Mouse (Mus musculus) midbrain, embryonic 10.5 days (tissue): ENCODE measurements at regions not wholly inside any gene's neighbourhood (a gene's known extent, or its start where the extent isn't known, plus 50 kb on each side); places are given as distances from the start of the nearest gene placed in this dataset.

Experiments
- DNase-seq: peaks from one replicate; pipeline ENCODE4 v3.0.0-alpha.2; 2017; ENCODE audit warnings: low spot score
- H3K27ac ChIP-seq: fragments of 300-500 bp; sonication (generic); replicated peaks from 2 replicates; pipeline ENCODE4 v1.5.1; 2016; ENCODE audit warnings: mild to moderate bottlenecking
- H3K27me3 ChIP-seq: fragments of 300-500 bp; sonication (generic); 2 replicates; pipeline ENCODE4 v1.6.1; 2016; ENCODE audit warnings: low read depth, mild to moderate bottlenecking; ENCODE audit not compliant: poor library complexity, severe bottlenecking
- H3K36me3 ChIP-seq: fragments of 300-500 bp; sonication (generic); 2 replicates; pipeline ENCODE4 v1.6.1; 2016; ENCODE audit warnings: mild to moderate bottlenecking, moderate library complexity
- H3K4me1 ChIP-seq: fragments of 300-500 bp; sonication (generic); 2 replicates; pipeline ENCODE4 v1.6.1; 2016
- H3K4me3 ChIP-seq: fragments of 300-500 bp; sonication (generic); 2 replicates; pipeline ENCODE4 v1.5.1; 2016; ENCODE audit warnings: mild to moderate bottlenecking, moderate library complexity
- H3K9me3 ChIP-seq: fragments of 300-500 bp; sonication (generic); replicated peaks from 2 replicates; pipeline ENCODE4 v1.6.1; 2016; ENCODE audit warnings: mild to moderate bottlenecking
- WGBS: fragments of 180-500 bp; shearing (Covaris S2); methylation state at CpG from one replicate; pipeline ENCODE4 v1.1.7; 2016; 5-methylcytosine and 5-hydroxymethylcytosine counted together

DNA sequence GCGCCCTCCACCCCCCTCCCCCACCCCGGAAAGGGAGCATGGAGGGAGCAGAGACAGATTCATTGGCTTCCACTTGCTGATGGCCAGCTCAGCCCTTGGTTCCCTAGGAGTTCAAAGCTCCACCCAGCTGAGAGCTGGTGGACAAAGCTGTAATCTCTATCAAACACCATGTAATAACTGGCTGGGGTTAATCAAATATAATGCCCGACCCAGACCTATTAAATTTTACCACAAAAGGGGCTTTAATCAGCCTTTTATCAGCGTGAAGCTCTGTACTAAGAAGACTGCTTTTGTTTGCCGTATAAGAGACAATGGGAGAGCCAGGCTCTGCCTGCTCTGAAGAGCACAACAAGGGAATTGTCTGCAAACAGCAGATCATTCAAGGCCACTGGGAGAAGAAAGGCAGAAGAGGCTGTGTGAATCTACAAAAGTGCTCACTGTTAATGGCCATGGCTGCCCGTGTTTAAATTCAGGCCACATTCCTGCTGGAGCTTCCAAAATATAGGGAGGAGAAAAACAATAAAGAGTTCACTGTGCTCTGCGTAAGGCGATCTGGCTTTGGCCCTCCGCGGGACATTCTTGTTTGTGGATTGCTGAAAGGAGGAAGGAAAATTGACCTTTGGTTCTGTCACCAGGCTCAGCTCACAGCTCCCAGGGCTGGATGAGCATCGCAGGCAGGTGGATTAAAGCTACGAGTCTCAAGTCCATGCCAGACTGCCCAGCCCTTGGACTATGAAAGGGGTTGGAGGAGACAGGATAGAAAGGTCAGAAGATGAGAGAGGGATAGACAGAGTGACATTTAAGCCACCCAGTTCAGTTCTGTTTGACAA is 114.4 kb upstream of the Foxn2 start:
- H3K4me1 ChIP-seq = peaks cover 42% of the 10 kb centered on the region
- WGBS = 9% methylated on average over 12 of the region's 12 CpGs
- peak overlapping the region; percentile 25 for H3K4me3 ChIP-seq
- peak; percentile 75 for DNase-seq
- peaks cover 12% of the 10 kb centered on the region for H3K9me3 ChIP-seq
- peaks cover 95% of the 10 kb centered on the region for H3K27me3 ChIP-seq
- H3K27ac ChIP-seq = peak overlapping the region; percentile 69
- H3K36me3 ChIP-seq = no peaks in the 10 kb centered on the region

GRCm38 (mm10) chr17:88326740-88327123 is 113.8 kb upstream of the Foxn2 start:
- DNase-seq = no peak
- 72% methylated on average over 4 of the region's 4 CpGs for WGBS
- H3K36me3 ChIP-seq = no peaks in the 10 kb centered on the region
- H3K9me3 ChIP-seq = peaks cover 14% of the 10 kb centered on the region
- no peak overlapping the region for H3K4me3 ChIP-seq
- H3K4me1 ChIP-seq = peaks cover 42% of the 10 kb centered on the region
- H3K27ac ChIP-seq = peak overlapping the region; percentile 69
- H3K27me3 ChIP-seq = peaks cover 93% of the 10 kb centered on the region

DNA sequence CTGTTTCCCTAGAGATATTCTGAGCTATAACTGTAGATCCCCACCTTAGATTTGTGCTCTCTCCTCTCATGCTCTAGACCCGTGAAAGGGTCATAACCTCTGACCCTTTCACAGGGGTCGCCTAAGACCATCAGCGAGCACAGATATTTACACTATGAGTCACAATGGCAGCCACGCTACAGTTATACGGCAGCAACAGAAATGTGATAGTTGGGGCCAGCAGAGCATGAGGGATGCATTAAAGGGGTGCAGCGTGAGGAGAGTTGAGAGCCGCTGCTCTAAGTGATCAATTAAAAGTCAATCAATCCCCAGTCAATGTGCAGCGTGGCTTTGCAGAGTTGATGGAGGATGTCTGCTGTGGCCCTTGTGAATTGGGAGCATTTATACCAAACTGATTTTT is 112.7 kb upstream of the Foxn2 start:
- H3K27ac ChIP-seq = no peak overlapping the region
- no peak overlapping the region for H3K4me3 ChIP-seq
- peaks cover 14% of the 10 kb centered on the region for H3K9me3 ChIP-seq
- peaks cover 93% of the 10 kb centered on the region for H3K27me3 ChIP-seq
- DNase-seq = no peak
- no peaks in the 10 kb centered on the region for H3K36me3 ChIP-seq
- peaks cover 42% of the 10 kb centered on the region for H3K4me1 ChIP-seq
- WGBS = 34% methylated on average over 8 of the region's 8 CpGs

GRCm38 (mm10) chr17:88328807-88329206 is 111.7 kb upstream of the Foxn2 start:
- Histone ChIP-seq H3K4me1 (peaks cover 42% of the 10 kb centered on the region), H3K9me3 (peaks cover 14% of the 10 kb centered on the region), H3K36me3 (no peaks in the 10 kb centered on the region), H3K27ac (peak overlapping the region; percentile 10; the same call in 1 of the 2 replicates), H3K27me3 (peaks cover 91% of the 10 kb centered on the region), H3K4me3 (no peak overlapping the region)
- WGBS = 10% methylated on average over 8 of the region's 8 CpGs
- DNase-seq = peak; percentile 26

- DNase-seq = no peak
- Histone ChIP-seq H3K4me3 (no peak overlapping the region), H3K36me3 (no peaks in the 10 kb centered on the region), H3K27me3 (peaks cover 91% of the 10 kb centered on the region), H3K27ac (no peak overlapping the region), H3K4me1 (peaks cover 42% of the 10 kb centered on the region), H3K9me3 (peaks cover 14% of the 10 kb centered on the region)
- 89% methylated on average over 9 of the region's 9 CpGs for WGBS
These were observed 110.8 kb upstream of the Foxn2 start for GRCm38 (mm10) chr17:88329715-88330114.

- H3K4me1 ChIP-seq = peaks cover 39% of the 10 kb centered on the region
- H3K36me3 ChIP-seq = no peaks in the 10 kb centered on the region
- 83% methylated on average over 2 of the region's 2 CpGs for WGBS
- peaks cover 91% of the 10 kb centered on the region for H3K27me3 ChIP-seq
- DNase-seq = no peak
- no peak overlapping the region for H3K4me3 ChIP-seq
- no peak overlapping the region for H3K27ac ChIP-seq
- peaks cover 14% of the 10 kb centered on the region for H3K9me3 ChIP-seq
These were observed 110.4 kb upstream of the Foxn2 start for GRCm38 (mm10) chr17:88330129-88330528.

GRCm38 (mm10) chr17:88333816-88334215 is 106.7 kb upstream of the Foxn2 start:
- peaks cover 6% of the 10 kb centered on the region for H3K4me1 ChIP-seq
- H3K27ac ChIP-seq = no peak overlapping the region
- 42% methylated on average over 4 of the region's 4 CpGs for WGBS
- no peaks in the 10 kb centered on the region for H3K36me3 ChIP-seq
- peaks cover 66% of the 10 kb centered on the region for H3K27me3 ChIP-seq
- H3K4me3 ChIP-seq = no peak overlapping the region
- DNase-seq = no peak
- peaks cover 14% of the 10 kb centered on the region for H3K9me3 ChIP-seq

GRCm38 (mm10) chr17:88335271-88335670 is 105.2 kb upstream of the Foxn2 start:
- Histone ChIP-seq H3K9me3 (peaks cover 11% of the 10 kb centered on the region), H3K27ac (no peak overlapping the region), H3K36me3 (no peaks in the 10 kb centered on the region), H3K27me3 (peaks cover 51% of the 10 kb centered on the region), H3K4me1 (no peaks in the 10 kb centered on the region), H3K4me3 (no peak overlapping the region)
- WGBS = 88% methylated on average over 5 of the region's 5 CpGs
- DNase-seq = no peak

DNA sequence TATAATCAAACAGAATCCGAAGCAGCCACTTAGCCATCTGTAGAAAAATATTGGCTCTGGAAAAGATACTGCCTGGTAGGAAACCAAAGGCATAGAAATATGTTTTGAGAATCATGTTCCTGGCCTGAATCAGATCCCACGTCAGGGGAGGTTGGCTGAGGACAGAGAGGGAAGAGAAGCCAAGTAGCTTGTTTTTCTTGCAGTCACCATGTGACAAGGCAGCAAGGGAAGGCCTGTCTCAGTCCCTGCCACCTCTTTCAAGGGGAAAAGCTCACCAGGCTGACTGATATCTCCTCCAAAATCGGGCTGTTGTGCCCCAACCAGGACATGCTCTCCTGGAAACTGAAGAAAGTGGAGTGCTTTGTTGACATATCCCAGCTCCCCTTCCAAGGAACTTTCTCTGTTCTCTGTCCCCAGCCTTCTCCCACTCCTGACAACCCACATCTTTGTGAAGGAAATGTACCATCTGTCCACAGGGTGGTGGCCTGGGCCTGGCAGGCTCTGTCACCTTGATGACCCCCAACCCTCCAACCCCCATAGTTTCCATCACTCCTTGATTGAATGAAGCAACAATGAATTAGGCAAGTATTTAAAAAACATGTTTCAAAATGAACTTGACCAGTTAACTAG is 104.3 kb upstream of the Foxn2 start:
- no peak overlapping the region for H3K27ac ChIP-seq
- H3K27me3 ChIP-seq = peaks cover 41% of the 10 kb centered on the region
- no peak overlapping the region for H3K4me3 ChIP-seq
- H3K36me3 ChIP-seq = no peaks in the 10 kb centered on the region
- H3K4me1 ChIP-seq = no peaks in the 10 kb centered on the region
- no peak for DNase-seq
- WGBS = 74% methylated on average over 3 of the region's 3 CpGs
- peaks cover 1% of the 10 kb centered on the region; the same call in 1 of the 2 replicates for H3K9me3 ChIP-seq

GRCm38 (mm10) chr17:88337649-88338404 is 102.7 kb upstream of the Foxn2 start:
- Histone ChIP-seq H3K36me3 (no peaks in the 10 kb centered on the region), H3K27me3 (peaks cover 27% of the 10 kb centered on the region; the same call in 1 of the 2 replicates), H3K9me3 (no peaks in the 10 kb centered on the region), H3K27ac (no peak overlapping the region), H3K4me3 (no peak overlapping the region), H3K4me1 (peaks cover 4% of the 10 kb centered on the region; the same call in 1 of the 2 replicates)
- WGBS = 86% methylated on average over 8 of the region's 8 CpGs
- no peak for DNase-seq

DNA sequence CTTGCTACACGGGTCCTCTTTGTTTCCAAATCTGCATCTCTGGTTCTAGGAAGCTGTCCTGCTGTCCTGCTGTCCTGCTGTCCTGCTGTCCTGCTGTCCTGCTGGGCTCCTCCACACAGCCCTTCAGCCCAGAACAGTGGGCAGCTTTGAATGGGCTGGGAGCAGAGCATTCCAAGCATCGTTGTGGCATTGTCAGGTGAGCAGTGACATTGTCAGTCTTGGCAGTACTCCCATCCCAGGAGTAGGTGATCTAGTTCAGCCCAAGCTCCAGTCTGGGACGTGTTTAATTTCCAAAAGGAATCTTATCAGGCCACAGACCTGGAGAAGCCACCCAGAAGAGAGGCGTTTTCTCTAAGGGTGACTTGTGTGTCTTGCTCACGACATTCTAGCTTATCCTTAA is 99.4 kb upstream of the Foxn2 start:
- no peaks in the 10 kb centered on the region for H3K9me3 ChIP-seq
- 60% methylated on average over 5 of the region's 5 CpGs for WGBS

GRCm38 (mm10) chr17:88341599-88341998 is 98.9 kb upstream of the Foxn2 start:
- Histone ChIP-seq H3K4me3 (no peak overlapping the region), H3K4me1 (peaks cover 6% of the 10 kb centered on the region), H3K27me3 (no peaks in the 10 kb centered on the region; the same call in 1 of the 2 replicates), H3K36me3 (no peaks in the 10 kb centered on the region), H3K27ac (no peak overlapping the region), H3K9me3 (no peaks in the 10 kb centered on the region)
- no peak for DNase-seq
- WGBS = 79% methylated on average over 5 of the region's 5 CpGs

More for the DNA sequence above, 99.4 kb upstream of the Foxn2 start:
- no peaks in the 10 kb centered on the region; the same call in 1 of the 2 replicates for H3K27me3 ChIP-seq
- no peak overlapping the region for H3K27ac ChIP-seq
- no peak overlapping the region for H3K4me3 ChIP-seq
- DNase-seq = no peak
- H3K36me3 ChIP-seq = no peaks in the 10 kb centered on the region
- peaks cover 4% of the 10 kb centered on the region; the same call in 1 of the 2 replicates for H3K4me1 ChIP-seq
